Mouse (Mus musculus) adrenal gland, adult 8-10 months (tissue): ENCODE results near the gene Acyp1. TPM values are rescaled to one million over a fixed set of nuclear protein-coding genes. Genes with fewer than 3 reads are reported as not detected.
"Not testable (repeated sequence)": the region's sequence is repeated elsewhere in the genome, so short reads cannot be mapped to it uniquely, and the experiment has no call there.

Experiments
- DNase-seq: peaks from one replicate; pipeline ENCODE4 v3.0.0; 2022
- total RNA-seq, 4 experiments: library from RNA; stranded (reverse); gene quantifications; 2 replicates each; pipeline ENCODE4 v1.2.4; 2022

The Acyp1 gene
- total RNA-seq, 4 experiments from 2014 or later, result 29.3 to 36.6 (median 32.8) TPM

GRCm38 (mm10) chr12:85281756-85282155, 6.5 kb downstream of the Acyp1 start:
- DNase-seq, result not testable (repeated sequence)

- no peak for DNase-seq
These were observed 7.2 kb downstream of the Acyp1 start for GRCm38 (mm10) chr12:85280845-85281651.

GRCm38 (mm10) chr12:85280105-85280844, 8.0 kb downstream of the Acyp1 start:
- peak; percentile 98 for DNase-seq

GRCm38 (mm10) chr12:85279396-85280080, 8.7 kb downstream of the Acyp1 start:
- DNase-seq, result no peak

GRCm38 (mm10) chr12:85278919-85279318, 9.3 kb downstream of the Acyp1 start:
- DNase-seq, result no peak

- DNase-seq, result no peak
These were observed 12.0 kb downstream of the Acyp1 start for GRCm38 (mm10) chr12:85276273-85276672.

- no peak for DNase-seq
These were observed 14.7 kb downstream of the Acyp1 start for GRCm38 (mm10) chr12:85273508-85273907.

- DNase-seq, result no peak
These were observed 16.4 kb downstream of the Acyp1 start for GRCm38 (mm10) chr12:85271843-85272206.

GRCm38 (mm10) chr12:85271132-85271842, 17.0 kb downstream of the Acyp1 start:
- no peak for DNase-seq

GRCm38 (mm10) chr12:85270319-85270718, 17.9 kb downstream of the Acyp1 start, which contains the start of gene Mlh3:
Mlh3 (minus strand) TSS chr12:85270599.
- peak; percentile 76 for DNase-seq

GRCm38 (mm10) chr12:85269821-85270220, 18.4 kb downstream of the Acyp1 start:
- DNase-seq, result no peak

- DNase-seq, result no peak
These were observed 22.0 kb downstream of the Acyp1 start for GRCm38 (mm10) chr12:85266248-85266647.

- no peak for DNase-seq
These were observed 23.3 kb downstream of the Acyp1 start for GRCm38 (mm10) chr12:85264940-85265339.

- DNase-seq, result no peak
These were observed 23.7 kb downstream of the Acyp1 start for GRCm38 (mm10) chr12:85264531-85264930.

GRCm38 (mm10) chr12:85263190-85263589, 25.0 kb downstream of the Acyp1 start:
- DNase-seq, result no peak

- DNase-seq, result no peak
These were observed 25.7 kb downstream of the Acyp1 start for GRCm38 (mm10) chr12:85262489-85262888.

- no peak for DNase-seq
These were observed 31.1 kb downstream of the Acyp1 start for GRCm38 (mm10) chr12:85257008-85257639.

- DNase-seq, result no peak
These were observed 32.0 kb downstream of the Acyp1 start for GRCm38 (mm10) chr12:85256074-85256751.

GRCm38 (mm10) chr12:85252083-85252482, 36.2 kb downstream of the Acyp1 start:
- no peak for DNase-seq

GRCm38 (mm10) chr12:85237553-85237952, 50.7 kb downstream of the Acyp1 start:
- no peak for DNase-seq
